Comparison of ENCODE assay signal across 19 mouse cellular contexts in the genomic region with DNA sequence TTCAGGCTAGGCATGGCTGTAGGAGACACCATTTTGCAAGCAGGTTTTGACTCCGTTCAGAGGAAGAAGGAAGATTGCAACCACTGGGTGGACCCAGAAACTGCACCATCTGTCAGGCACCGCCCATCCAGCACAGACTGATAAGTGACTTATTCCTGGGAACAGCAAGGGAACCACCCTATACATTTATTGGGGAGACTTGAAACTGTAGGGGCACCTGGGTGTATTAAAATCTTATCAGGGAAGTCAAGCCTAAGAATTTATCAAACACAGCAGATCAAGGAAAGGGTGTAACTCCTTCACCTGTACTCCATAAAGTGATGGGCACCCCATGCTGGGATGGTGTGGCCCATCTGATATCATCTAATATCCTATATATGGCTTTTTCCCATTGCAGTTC. TPM values are rescaled to one million over a fixed set of nuclear protein-coding genes. Genes with fewer than 3 reads are reported as not detected.
DNase-seq lines count a peak whose midpoint lies in the region; ATAC-seq and TF ChIP-seq lines count a peak whose summit lies in the region.
"Had no signal": no experiment of that assay in that cellular context is flagged by ENCODE, and none has a peak within 500 bp of the region (broad histone marks: within the 10 kb centered on the region; RNA-seq: fewer than 3 reads in every experiment).

No protein-coding gene starts in this region.

- WGBS in stomach, embryonic 14.5 days: 80% methylated on average over 2 of the region's 2 CpGs
- WGBS in stomach, postnatal 0 days: 59% methylated on average over 2 of the region's 2 CpGs
- 65% methylated on average over 2 of the region's 2 CpGs for WGBS in intestine, embryonic 16.5 days
- WGBS in liver, postnatal 0 days (ENCODE audit: insufficient replicate concordance): 38% methylated on average over 2 of the region's 2 CpGs
- 79% methylated on average over 2 of the region's 2 CpGs for WGBS in kidney, embryonic 16.5 days

- H3K4me3 ChIP-seq in stomach, embryonic 14.5 days (ENCODE audit: low read depth, low read length): no peak overlapping the region
- no peak overlapping the region for H3K4me3 ChIP-seq in stomach, postnatal 0 days (ENCODE audit: low read depth, low read length)
- H3K4me3 ChIP-seq in intestine, embryonic 16.5 days (ENCODE audit: low read length): no peak overlapping the region
- H3K4me3 ChIP-seq in liver, postnatal 0 days (ENCODE audit: low read depth, low read length): no peak overlapping the region
- H3K4me3 ChIP-seq in kidney, embryonic 16.5 days (ENCODE audit: low read length): no peak overlapping the region
- H3K4me3 ChIP-seq: embryonic facial prominence, embryonic 13.5 days; forebrain, embryonic 13.5 days; hindbrain, embryonic 15.5 days; limb, embryonic 10.5 days; neural tube, embryonic 12.5 days had no signal

- TF ChIP-seq EP300 in stomach, postnatal 0 days (optimal IDR thresholded peaks at IDR 0.05): no peak
- TF ChIP-seq EP300 in liver, postnatal 0 days (IDR thresholded peaks at IDR 0.05; ENCODE audit: low read depth): peak; percentile 90

- DNase-seq in stomach, postnatal 0 days (ENCODE audit: low spot score): no peak
- peak; percentile 57 for DNase-seq in liver, postnatal 0 days
- no peak for DNase-seq in left cerebral cortex, postnatal 10 days (ENCODE audit: extremely low spot score in 1 of 2, low spot score in 2 of 2)
- DNase-seq in adipocyte (ENCODE audit: low spot score): no peak
- DNase-seq in thymus, adult 18-20 months: no peak
- DNase-seq: adrenal gland, postnatal 25 days; cerebellum, postnatal 36 days; kidney, adult 2 months; kidney, postnatal 36 days; lung, embryonic 14.5 days; right cerebral cortex, postnatal 25 days had no signal

- no peaks in the 10 kb centered on the region for H3K27me3 ChIP-seq in stomach, embryonic 14.5 days (ENCODE audit: control insufficient read depth, insufficient read depth, low read length)
- H3K27me3 ChIP-seq in stomach, postnatal 0 days (ENCODE audit: control insufficient read depth, insufficient read depth, low read length): no peaks in the 10 kb centered on the region
- no peaks in the 10 kb centered on the region for H3K27me3 ChIP-seq in intestine, embryonic 16.5 days (replicated peaks; ENCODE audit: control insufficient read depth, insufficient read depth, low read length)
- no peaks in the 10 kb centered on the region for H3K27me3 ChIP-seq in liver, postnatal 0 days (ENCODE audit: insufficient read depth, low read length)
- no peaks in the 10 kb centered on the region for H3K27me3 ChIP-seq in kidney, embryonic 16.5 days (ENCODE audit: insufficient read depth, low read length)
- H3K27me3 ChIP-seq: embryonic facial prominence, embryonic 13.5 days; forebrain, embryonic 13.5 days; hindbrain, embryonic 15.5 days; neural tube, embryonic 12.5 days had no signal

- no peak overlapping the region for H3K4me2 ChIP-seq in stomach, embryonic 14.5 days (replicated peaks; ENCODE audit: low read depth, low read length)
- no peak overlapping the region for H3K4me2 ChIP-seq in stomach, postnatal 0 days (replicated peaks; ENCODE audit: low read depth)
- H3K4me2 ChIP-seq in intestine, embryonic 16.5 days (ENCODE audit: low read depth, low read length): no peak overlapping the region
- H3K4me2 ChIP-seq in liver, postnatal 0 days (ENCODE audit: low read depth, low read length): 0 out of 2 replicates have a peak overlapping the region, but pooled peaks have one; percentile 32
- no peak overlapping the region for H3K4me2 ChIP-seq in kidney, embryonic 16.5 days (replicated peaks; ENCODE audit: low read depth, low read length)
- H3K4me2 ChIP-seq: embryonic facial prominence, embryonic 13.5 days; forebrain, embryonic 13.5 days; hindbrain, embryonic 15.5 days; lung, embryonic 14.5 days; neural tube, embryonic 12.5 days had no signal

- no peak overlapping the region for H3K9ac ChIP-seq in stomach, embryonic 14.5 days (replicated peaks; ENCODE audit: low read depth, low read length)
- no peak overlapping the region for H3K9ac ChIP-seq in stomach, postnatal 0 days (ENCODE audit: low read length)
- no peak overlapping the region for H3K9ac ChIP-seq in intestine, embryonic 16.5 days (ENCODE audit: low read depth, low read length)
- H3K9ac ChIP-seq in liver, postnatal 0 days (replicated peaks): no peak overlapping the region
- no peak overlapping the region for H3K9ac ChIP-seq in kidney, embryonic 16.5 days (replicated peaks; ENCODE audit: low read length)
- H3K9ac ChIP-seq: embryonic facial prominence, embryonic 13.5 days; forebrain, embryonic 13.5 days; hindbrain, embryonic 15.5 days; lung, embryonic 14.5 days; neural tube, embryonic 12.5 days had no signal

- peak; percentile 46; the same call in 1 of the 2 replicates for ATAC-seq in stomach, embryonic 14.5 days (ENCODE audit: insufficient number of reproducible peaks, insufficient read depth, low FRiP score, low read depth)
- ATAC-seq in stomach, postnatal 0 days (ENCODE audit: low FRiP score, low TSS enrichment): no peak
- peak; percentile 77 for ATAC-seq in intestine, embryonic 16.5 days
- ATAC-seq in liver, postnatal 0 days: peak; percentile 97
- no peak for ATAC-seq in kidney, embryonic 16.5 days (ENCODE audit: low FRiP score, low TSS enrichment)
- ATAC-seq: forebrain, embryonic 13.5 days had no signal

- H3K4me1 ChIP-seq in stomach, embryonic 14.5 days (ENCODE audit: control insufficient read depth, insufficient read depth, low read length): no peaks in the 10 kb centered on the region
- H3K4me1 ChIP-seq in stomach, postnatal 0 days (replicated peaks; ENCODE audit: control insufficient read depth, insufficient read depth): no peaks in the 10 kb centered on the region
- no peaks in the 10 kb centered on the region for H3K4me1 ChIP-seq in intestine, embryonic 16.5 days (ENCODE audit: control insufficient read depth, insufficient read depth, low read length)
- peaks cover 14% of the 10 kb centered on the region; the same call in 1 of the 2 replicates for H3K4me1 ChIP-seq in liver, postnatal 0 days (ENCODE audit: insufficient read depth)
- no peaks in the 10 kb centered on the region for H3K4me1 ChIP-seq in kidney, embryonic 16.5 days (ENCODE audit: insufficient read depth, low read length)
- H3K4me1 ChIP-seq: embryonic facial prominence, embryonic 13.5 days; forebrain, embryonic 13.5 days; hindbrain, embryonic 15.5 days; limb, embryonic 10.5 days; neural tube, embryonic 12.5 days had no signal

- H3K9me3 ChIP-seq in stomach, embryonic 14.5 days (ENCODE audit: control insufficient read depth, low read depth, low read length): no peaks in the 10 kb centered on the region
- no peaks in the 10 kb centered on the region for H3K9me3 ChIP-seq in stomach, postnatal 0 days (ENCODE audit: control insufficient read depth, low read length)
- H3K9me3 ChIP-seq in intestine, embryonic 16.5 days (ENCODE audit: control insufficient read depth, low read length): no peaks in the 10 kb centered on the region
- no peaks in the 10 kb centered on the region for H3K9me3 ChIP-seq in liver, postnatal 0 days (ENCODE audit: low read length)
- no peaks in the 10 kb centered on the region for H3K9me3 ChIP-seq in kidney, embryonic 16.5 days (ENCODE audit: low read length)
- H3K9me3 ChIP-seq: embryonic facial prominence, embryonic 13.5 days; forebrain, embryonic 13.5 days; hindbrain, embryonic 15.5 days; limb, embryonic 10.5 days; neural tube, embryonic 12.5 days had no signal

- intact Hi-C loops in left cerebral cortex, postnatal 10 days (cut with DNase I): no loop called here

- no peaks in the 10 kb centered on the region for H3K36me3 ChIP-seq in stomach, embryonic 14.5 days (ENCODE audit: control insufficient read depth, insufficient read depth, low read length)
- H3K36me3 ChIP-seq in stomach, postnatal 0 days (ENCODE audit: control insufficient read depth, insufficient read depth, low read length): no peaks in the 10 kb centered on the region
- no peaks in the 10 kb centered on the region for H3K36me3 ChIP-seq in intestine, embryonic 16.5 days (ENCODE audit: control insufficient read depth, insufficient read depth, low read length)
- H3K36me3 ChIP-seq in liver, postnatal 0 days (replicated peaks; ENCODE audit: insufficient read depth, low read length): no peaks in the 10 kb centered on the region
- no peaks in the 10 kb centered on the region for H3K36me3 ChIP-seq in kidney, embryonic 16.5 days (ENCODE audit: insufficient read depth, low read length)
- H3K36me3 ChIP-seq: embryonic facial prominence, embryonic 13.5 days; hindbrain, embryonic 15.5 days; limb, embryonic 10.5 days; neural tube, embryonic 12.5 days had no signal

- H3K27ac ChIP-seq in stomach, embryonic 14.5 days (ENCODE audit: low read length): no peak overlapping the region
- no peak overlapping the region for H3K27ac ChIP-seq in stomach, postnatal 0 days (replicated peaks)
- H3K27ac ChIP-seq in intestine, embryonic 16.5 days (ENCODE audit: low read length): no peak overlapping the region
- H3K27ac ChIP-seq in liver, postnatal 0 days (ENCODE audit: low read depth): peak overlapping the region; percentile 78
- no peak overlapping the region for H3K27ac ChIP-seq in kidney, embryonic 16.5 days (ENCODE audit: low read length)
- H3K27ac ChIP-seq: embryonic facial prominence, embryonic 13.5 days; forebrain, embryonic 13.5 days; hindbrain, embryonic 15.5 days; limb, embryonic 10.5 days; neural tube, embryonic 12.5 days had no signal

- no peak for TF ChIP-seq CTCF in stomach, postnatal 0 days (IDR thresholded peaks at IDR 0.05; ENCODE audit: low read depth)
- TF ChIP-seq CTCF in liver, postnatal 0 days (IDR thresholded peaks at IDR 0.05; ENCODE audit: low read depth): peak; percentile 28

RNA-seq across cellular contexts. Expression of a gene that starts 40.0 kb away (rescaled TPM):
- 22.8 and 24.0 TPM in 2 replicates for polyA plus RNA-seq in stomach, embryonic 14.5 days (2014; fragmentation: Nextera tagmentation; extraction: Ambion mirVana)
- polyA plus RNA-seq in stomach, postnatal 0 days (2015; fragmentation: Nextera tagmentation; extraction: Ambion mirVana): 7.5 and 7.6 TPM in 2 replicates
- polyA plus RNA-seq in intestine, embryonic 16.5 days (2015; fragmentation: Nextera tagmentation; extraction: Ambion mirVana): 10.5 and 10.8 TPM in 2 replicates
- polyA plus RNA-seq in liver, postnatal 0 days (2015; fragmentation: Nextera tagmentation; extraction: Ambion mirVana): 8.9 and 9.5 TPM in 2 replicates
- 10 to 100 TPM; 46.1 to 53.5 TPM for total RNA-seq in left cerebral cortex, postnatal 10 days (2021)
- 12.0 and 14.7 TPM in 2 replicates for polyA plus RNA-seq in kidney, embryonic 16.5 days (2015; fragmentation: Nextera tagmentation; extraction: Ambion mirVana)

Comparison
In these comparisons a context has a peak if more than half of its experiments do, and no peak if none do; other contexts are left out.
1. ATAC-seq: peak in stomach, embryonic 14.5 days (single experiment), intestine, embryonic 16.5 days (single experiment) and liver, postnatal 0 days (single experiment); none in stomach, postnatal 0 days (single experiment) and kidney, embryonic 16.5 days (single experiment).